In genomic region chr5:135012671-135013441, GRCm38 (mm10) we compare ENCODE assay signal across 9 mouse cellular contexts. TPM values are rescaled to one million over a fixed set of nuclear protein-coding genes. Genes with fewer than 3 reads are reported as not detected.
DNase-seq lines count a peak whose midpoint lies in the region; ATAC-seq and TF ChIP-seq lines count a peak whose summit lies in the region.
"Had no signal": no experiment of that assay in that cellular context is flagged by ENCODE, and none has a peak within 500 bp of the region (broad histone marks: within the 10 kb centered on the region; RNA-seq: fewer than 3 reads in every experiment).

No protein-coding gene starts in this region.

- peak; percentile 92 for DNase-seq in CD4-positive, CD25-positive, alpha-beta regulatory T cell, adult 2 months (ENCODE audit: low read depth, low spot score)
- peak; percentile 87 for DNase-seq in heart, postnatal 4 days
- peak; percentile 69 to 71 for DNase-seq in layer of hippocampus, postnatal 36 days
- DNase-seq in spleen, postnatal 36 days (ENCODE audit: low spot score in 2 of 2) = peak; percentile 65 to 78

- ATAC-seq in CD4-positive, CD25-positive, alpha-beta regulatory T cell, adult 4 months = no peak
- no peak for ATAC-seq in forebrain, embryonic 12.5 days (ENCODE audit: low FRiP score)
- 0 out of 2 replicates have a peak, but pooled peaks have one; percentile 10 for ATAC-seq in megakaryocyte progenitor cell, adult 5-6 weeks (replicated peaks; ENCODE audit: poor library complexity)

- no peaks in the 10 kb centered on the region for H3K9me3 ChIP-seq in forebrain, embryonic 12.5 days

- WGBS in forebrain, embryonic 12.5 days = 3% methylated on average over 16 of the region's 16 CpGs

- TF ChIP-seq POLR2A in bone marrow macrophage, adult 2 months (IDR thresholded peaks at IDR 0.05; ENCODE audit: borderline replicate concordance, low read depth, low read length) = no peak

- TF ChIP-seq CTCF in bone marrow macrophage, adult 2 months (IDR thresholded peaks at IDR 0.05; ENCODE audit: low read depth, low read length) = peak; percentile 82

- no peaks in the 10 kb centered on the region for H3K36me3 ChIP-seq in forebrain, embryonic 12.5 days (replicated peaks)

- peaks cover 10% of the 10 kb centered on the region; the same call in 1 of the 2 replicates for H3K27me3 ChIP-seq in forebrain, embryonic 12.5 days

- peaks cover 9% of the 10 kb centered on the region for H3K4me1 ChIP-seq in bone marrow macrophage, adult 2 months (ENCODE audit: control insufficient read depth, insufficient read depth, low read length)
- H3K4me1 ChIP-seq in forebrain, embryonic 12.5 days = peaks cover 41% of the 10 kb centered on the region

- H3K4me2 ChIP-seq in forebrain, embryonic 12.5 days = peak overlapping the region; percentile 13; the same call in 1 of the 2 replicates

- H3K27ac ChIP-seq in bone marrow macrophage, adult 2 months (ENCODE audit: insufficient read depth, low read depth, low read length) = no peak overlapping the region
- peak overlapping the region; percentile 54; the same call in 1 of the 2 replicates for H3K27ac ChIP-seq in forebrain, embryonic 12.5 days

- H3K4me3 ChIP-seq in bone marrow macrophage, adult 2 months (ENCODE audit: insufficient read depth, low read length) = no peak overlapping the region
- H3K4me3 ChIP-seq in forebrain, embryonic 12.5 days (replicated peaks) = no peak overlapping the region
- H3K4me3 ChIP-seq: myocyte had no signal

- H3K9ac ChIP-seq in forebrain, embryonic 12.5 days = no peak overlapping the region

RNA-seq across cellular contexts. Expression of gene Abhd11, which starts 3.9 kb away (rescaled TPM):
- polyA plus RNA-seq in CD4-positive, CD25-positive, alpha-beta regulatory T cell, adult 4 months (2017; shearing (Covaris generic)) = 10 to 100 TPM; 64.3 to 80.5 TPM
- polyA plus RNA-seq in bone marrow macrophage, adult 2 months (2012; ENCODE audit: insufficient read depth, insufficient read length, missing spikeins) = 12.2 and 13.0 TPM in 2 replicates
- 42.3 and 43.1 TPM in 2 replicates for polyA plus RNA-seq in forebrain, embryonic 12.5 days (2016; fragmentation: Nextera tagmentation; extraction: Ambion mirVana)
- 10 to 100 TPM; 55.0 to 59.6 TPM for total RNA-seq in heart, postnatal 4 days (2021)
- total RNA-seq in layer of hippocampus, postnatal 36 days (2021) = 10 to 100 TPM; 27.7 to 33.1 TPM
- 133 and 142 TPM in 2 replicates for total RNA-seq in megakaryocyte progenitor cell, adult 5-6 weeks (2015)
- 59.3 and 65.3 TPM in 2 replicates for total RNA-seq in megakaryocyte progenitor cell, adult 5-6 weeks (2017)

RNA-seq across cellular contexts. Expression of gene Stx1a, which starts 10.4 kb away (rescaled TPM):
- 10 to 100 TPM; 15.4 to 27.0 TPM for polyA plus RNA-seq in CD4-positive, CD25-positive, alpha-beta regulatory T cell, adult 4 months (2017; shearing (Covaris generic))
- 0.76 and 0.84 TPM in 2 replicates for polyA plus RNA-seq in bone marrow macrophage, adult 2 months (2012; ENCODE audit: insufficient read depth, insufficient read length, missing spikeins)
- polyA plus RNA-seq in forebrain, embryonic 12.5 days (2016; fragmentation: Nextera tagmentation; extraction: Ambion mirVana) = 21.8 and 22.3 TPM in 2 replicates
- total RNA-seq in heart, postnatal 4 days (2021) = 1 to 10 TPM; 5.6 to 6.0 TPM
- total RNA-seq in layer of hippocampus, postnatal 36 days (2021) = 10 to 100 TPM; 96.3 to 96.4 TPM
- 0.39 and 1.2 TPM in 2 replicates for total RNA-seq in megakaryocyte progenitor cell, adult 5-6 weeks (2015)
- total RNA-seq in megakaryocyte progenitor cell, adult 5-6 weeks (2017) = 0.04 and 0.44 TPM in 2 replicates

RNA-seq across cellular contexts. Expression of gene Cldn3, which starts 26.8 kb away (rescaled TPM):
- polyA plus RNA-seq in CD4-positive, CD25-positive, alpha-beta regulatory T cell, adult 4 months (2017; shearing (Covaris generic)) = not detected
- polyA plus RNA-seq in bone marrow macrophage, adult 2 months (2012; ENCODE audit: insufficient read depth, insufficient read length, missing spikeins) = not detected in 2 replicates
- polyA plus RNA-seq in forebrain, embryonic 12.5 days (2016; fragmentation: Nextera tagmentation; extraction: Ambion mirVana) = 6.3 and 7.6 TPM in 2 replicates
- total RNA-seq in heart, postnatal 4 days (2021) = under 1 TPM; 0.71 to 0.77 TPM
- under 1 TPM; 0.61 to 0.92 TPM for total RNA-seq in layer of hippocampus, postnatal 36 days (2021)
- not detected in 2 replicates for total RNA-seq in megakaryocyte progenitor cell, adult 5-6 weeks (2015)
- total RNA-seq in megakaryocyte progenitor cell, adult 5-6 weeks (2017) = not detected in 2 replicates
- polyA plus RNA-seq: myocyte had no signal

RNA-seq across cellular contexts. Expression of gene Dnajc30, which starts 51.1 kb away (rescaled TPM):
- polyA plus RNA-seq in CD4-positive, CD25-positive, alpha-beta regulatory T cell, adult 4 months (2017; shearing (Covaris generic)) = 10 to 100 TPM; 23.4 to 36.6 TPM
- polyA plus RNA-seq in bone marrow macrophage, adult 2 months (2012; ENCODE audit: insufficient read depth, insufficient read length, missing spikeins) = 21.6 and 22.4 TPM in 2 replicates
- 27.9 TPM in 2 replicates for polyA plus RNA-seq in forebrain, embryonic 12.5 days (2016; fragmentation: Nextera tagmentation; extraction: Ambion mirVana)
- total RNA-seq in heart, postnatal 4 days (2021) = 10 to 100 TPM; 24.8 to 26.6 TPM
- 10 to 100 TPM; 38.3 to 38.4 TPM for total RNA-seq in layer of hippocampus, postnatal 36 days (2021)
- total RNA-seq in megakaryocyte progenitor cell, adult 5-6 weeks (2015) = 18.0 and 18.6 TPM in 2 replicates
- 7.4 and 8.9 TPM in 2 replicates for total RNA-seq in megakaryocyte progenitor cell, adult 5-6 weeks (2017)

RNA-seq across cellular contexts. Expression of gene Bud23, which starts 51.9 kb away (rescaled TPM):
- 100 to 1,000 TPM in 1 of 2 experiments, 10 to 100 TPM in 1; 60.8 to 103 TPM for polyA plus RNA-seq in CD4-positive, CD25-positive, alpha-beta regulatory T cell, adult 4 months (2017; shearing (Covaris generic))
- polyA plus RNA-seq in bone marrow macrophage, adult 2 months (2012; ENCODE audit: insufficient read depth, insufficient read length, missing spikeins) = 45.0 and 57.1 TPM in 2 replicates
- 111 and 125 TPM in 2 replicates for polyA plus RNA-seq in forebrain, embryonic 12.5 days (2016; fragmentation: Nextera tagmentation; extraction: Ambion mirVana)
- total RNA-seq in heart, postnatal 4 days (2021) = 10 to 100 TPM; 28.5 to 37.0 TPM
- total RNA-seq in layer of hippocampus, postnatal 36 days (2021) = 10 to 100 TPM; 49.4 to 60.1 TPM
- 60.7 and 61.7 TPM in 2 replicates for total RNA-seq in megakaryocyte progenitor cell, adult 5-6 weeks (2015)
- total RNA-seq in megakaryocyte progenitor cell, adult 5-6 weeks (2017) = 55.7 and 78.6 TPM in 2 replicates

Comparison
In these comparisons a context has a peak if more than half of its experiments do, and no peak if none do; other contexts are left out.
1. RNA of gene Stx1a, which starts 10.4 kb away (total RNA-seq): 96.3 to 96.4 TPM in layer of hippocampus, postnatal 36 days; 5.6 to 6.0 TPM in heart, postnatal 4 days and 0.04 to 1.2 TPM in megakaryocyte progenitor cell, adult 5-6 weeks; every median in the first group is over 10 times any median in the second.
2. Peak in every context shown above with its lines, with median percentiles within 50 percentile points of each other: DNase-seq.